Mouse (Mus musculus) lung, embryonic 16.5 days (tissue): ENCODE results near the gene Tap2. TPM values are rescaled to one million over a fixed set of nuclear protein-coding genes. Genes with fewer than 3 reads are reported as not detected.

Experiments
- ATAC-seq: fragments of 200-750 bp; cut with Nextera tagmentation; 2 replicates; pipeline ENCODE4 v1.8.0; 2017; ENCODE audit warnings: low read depth, mild to moderate bottlenecking, moderate library complexity
- H3K27ac ChIP-seq: fragments of 300-500 bp; sonication (generic); 2 replicates; pipeline ENCODE4 v1.5.1; 2014; ENCODE audit warnings: mild to moderate bottlenecking, control low read depth, low read length
- H3K27me3 ChIP-seq: fragments of 300-500 bp; sonication (generic); 2 replicates; pipeline ENCODE4 v1.6.1; 2014; ENCODE audit warnings: low read depth, low read length, mixed read lengths; ENCODE audit not compliant: control insufficient read depth, insufficient read depth
- H3K36me3 ChIP-seq: fragments of 300-500 bp; sonication (generic); 2 replicates; pipeline ENCODE4 v1.6.1; 2014; ENCODE audit warnings: low read length; ENCODE audit not compliant: control insufficient read depth, insufficient read depth
- H3K4me1 ChIP-seq: fragments of 300-500 bp; sonication (generic); replicated peaks from 2 replicates; pipeline ENCODE4 v1.6.1; 2014; ENCODE audit warnings: low read length, mixed read lengths; ENCODE audit not compliant: control insufficient read depth, insufficient read depth
- H3K4me2 ChIP-seq: fragments of 300-500 bp; sonication (generic); 2 replicates; pipeline ENCODE4 v1.6.1; 2014; ENCODE audit warnings: low read depth, low read length, control low read depth
- H3K4me3 ChIP-seq: fragments of 300-500 bp; sonication (generic); 2 replicates; pipeline ENCODE4 v1.5.1; 2014; ENCODE audit warnings: mild to moderate bottlenecking, low read length, control low read depth
- H3K9ac ChIP-seq: fragments of 300-500 bp; sonication (generic); 2 replicates; pipeline ENCODE4 v1.6.1; 2014; ENCODE audit warnings: low read length, control low read depth
- H3K9me3 ChIP-seq: fragments of 300-500 bp; sonication (generic); 2 replicates; pipeline ENCODE4 v1.6.1; 2016; ENCODE audit warnings: low read length; ENCODE audit not compliant: control insufficient read depth
- WGBS: fragments of 180-500 bp; shearing (Covaris S2); extraction: QIAGEN DNeasy Blood & Tissue Kit; methylation state at CpG from one replicate; pipeline ENCODE4 v1.1.7; 2014; 5-methylcytosine and 5-hydroxymethylcytosine counted together
- polyA plus RNA-seq: library from polyadenylated mRNA; unstranded; fragments of >200 nt; fragmentation: Nextera tagmentation; extraction: Ambion mirVana; gene quantifications from 2 replicates; pipeline ENCODE4 v1.2.1, GENCODE M21; 2015

Gene Tap2
- polyA plus RNA-seq, 1 experiment from 2014 or later = 12.2 TPM

DNA sequence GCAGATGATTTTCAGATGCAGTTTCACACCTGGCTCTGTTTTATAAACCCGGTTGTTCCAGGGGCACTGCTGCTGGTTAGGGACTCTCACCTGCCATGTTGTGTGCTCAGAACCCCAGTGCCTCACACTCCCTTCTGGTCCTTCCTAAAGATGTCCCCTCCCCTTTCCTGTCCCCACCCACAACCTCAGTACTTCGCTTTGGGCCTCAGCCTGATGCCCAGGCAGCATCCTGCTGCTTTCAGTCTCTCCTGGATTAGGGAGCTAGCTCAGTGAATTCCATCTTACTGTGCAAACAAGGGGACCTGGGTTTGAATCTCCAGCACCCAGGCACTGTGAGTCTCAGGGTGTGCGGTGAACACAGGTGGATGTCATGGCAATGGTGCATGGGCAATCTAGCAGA, 4.1 kb downstream of the Tap2 start:
- Histone ChIP-seq H3K9ac (no peak overlapping the region), H3K4me3 (no peak overlapping the region), H3K9me3 (peaks cover 6% of the 10 kb centered on the region), H3K27me3 (peaks cover 12% of the 10 kb centered on the region; the same call in 1 of the 2 replicates), H3K4me2 (no peak overlapping the region), H3K27ac (no peak overlapping the region), H3K4me1 (peaks cover 11% of the 10 kb centered on the region), H3K36me3 (no peaks in the 10 kb centered on the region)
- ATAC-seq = no peak
- 53% methylated on average over 3 of the region's 3 CpGs for WGBS

DNA sequence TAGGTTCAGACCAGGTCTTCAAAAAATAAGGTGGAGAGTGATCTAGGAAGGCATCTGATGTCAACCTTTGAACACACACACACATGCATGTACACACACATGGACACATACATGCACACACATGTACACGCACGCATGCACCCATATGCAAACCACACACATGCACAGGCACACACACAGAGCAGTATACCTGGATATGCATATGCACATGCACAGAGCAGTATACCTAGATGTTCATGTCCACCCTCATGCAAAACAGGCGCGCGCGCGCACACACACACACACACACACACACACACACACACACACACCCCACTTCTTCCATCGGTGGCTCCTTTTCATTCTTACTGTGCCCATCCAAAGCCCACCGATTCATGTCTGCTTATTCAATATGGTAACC, 4.5 kb downstream of the Tap2 start:
- H3K4me2 ChIP-seq = no peak overlapping the region
- no peak overlapping the region for H3K9ac ChIP-seq
- no peak overlapping the region for H3K4me3 ChIP-seq
- H3K4me1 ChIP-seq = peaks cover 11% of the 10 kb centered on the region
- H3K27ac ChIP-seq = no peak overlapping the region
- H3K9me3 ChIP-seq = peaks cover 6% of the 10 kb centered on the region
- no peak for ATAC-seq
- 92% methylated on average over 9 of the region's 9 CpGs for WGBS
- H3K27me3 ChIP-seq = peaks cover 14% of the 10 kb centered on the region
- no peaks in the 10 kb centered on the region for H3K36me3 ChIP-seq

DNA sequence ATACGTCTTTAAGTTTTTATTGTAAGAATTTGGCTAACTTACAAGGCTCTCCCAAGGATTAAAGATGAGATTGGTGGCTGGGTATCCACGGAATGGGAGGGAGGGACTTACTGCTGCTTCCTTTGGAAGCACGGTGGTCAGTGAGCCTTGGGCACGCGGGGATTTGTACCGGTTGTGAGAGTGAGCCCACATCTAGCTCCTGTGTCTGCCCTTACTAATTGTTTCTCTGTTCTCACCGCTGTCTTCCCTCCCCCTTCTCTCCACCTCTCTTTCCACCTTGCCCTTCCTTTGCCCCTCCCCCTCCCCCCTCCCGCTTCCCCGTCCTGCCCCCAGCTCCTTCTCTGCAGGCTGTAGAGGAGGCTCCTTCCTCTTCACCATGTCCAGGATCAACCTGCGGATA, 5.1 kb downstream of the Tap2 start:
- no peak overlapping the region for H3K27ac ChIP-seq
- H3K9ac ChIP-seq = no peak overlapping the region
- no peak for ATAC-seq
- peaks cover 19% of the 10 kb centered on the region for H3K27me3 ChIP-seq
- no peak overlapping the region for H3K4me2 ChIP-seq
- WGBS = 18% methylated on average over 9 of the region's 10 CpGs
- no peaks in the 10 kb centered on the region for H3K36me3 ChIP-seq
- H3K4me1 ChIP-seq = peaks cover 11% of the 10 kb centered on the region
- peaks cover 6% of the 10 kb centered on the region for H3K9me3 ChIP-seq
- no peak overlapping the region for H3K4me3 ChIP-seq

DNA sequence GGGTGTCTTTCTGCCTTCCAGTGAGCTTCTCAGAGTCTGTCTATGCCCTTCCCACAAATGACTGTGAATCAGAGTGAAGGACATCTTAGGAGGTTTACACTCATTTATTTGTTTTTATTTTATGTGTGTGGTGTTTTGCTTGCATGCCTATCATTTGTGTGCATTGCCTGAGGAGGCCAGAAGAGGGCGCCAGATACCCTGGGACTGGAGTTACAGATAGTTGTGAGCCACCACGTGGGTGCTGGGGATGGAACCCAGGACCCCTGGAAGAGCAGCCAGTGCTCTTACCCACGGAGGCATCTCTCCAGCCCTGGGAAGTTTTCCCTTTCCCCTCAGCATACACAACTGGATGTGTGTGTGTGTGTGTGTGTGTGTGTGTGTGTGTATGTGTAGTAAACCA, 6.4 kb downstream of the Tap2 start:
- peaks cover 11% of the 10 kb centered on the region for H3K4me1 ChIP-seq
- WGBS = 44% methylated on average over 3 of the region's 3 CpGs
- no peak overlapping the region for H3K9ac ChIP-seq
- no peaks in the 10 kb centered on the region for H3K36me3 ChIP-seq
- H3K9me3 ChIP-seq = peaks cover 6% of the 10 kb centered on the region
- no peak overlapping the region for H3K4me3 ChIP-seq
- no peak overlapping the region for H3K4me2 ChIP-seq
- no peak for ATAC-seq
- H3K27ac ChIP-seq = no peak overlapping the region
- peaks cover 29% of the 10 kb centered on the region for H3K27me3 ChIP-seq

DNA sequence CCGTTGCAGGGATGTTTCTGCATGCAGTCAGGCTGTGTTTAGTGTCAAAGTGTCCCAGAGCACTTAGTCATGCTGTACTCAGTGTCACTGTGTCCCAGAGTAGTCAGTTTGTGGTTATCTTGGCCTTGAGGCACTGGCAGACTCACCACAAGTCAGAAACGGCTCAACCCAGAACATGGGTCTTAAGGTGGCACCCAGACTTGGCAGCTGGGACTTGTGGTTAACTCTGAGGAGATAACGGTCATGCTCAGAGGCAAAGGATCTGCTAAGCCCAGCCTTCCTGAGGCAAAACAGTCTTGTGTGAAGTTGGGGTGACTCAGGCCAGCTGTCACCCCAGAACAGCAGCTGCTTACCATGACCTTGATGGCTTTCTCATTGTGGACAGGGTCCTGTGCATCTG, 7.3 kb downstream of the Tap2 start:
- Histone ChIP-seq H3K4me2 (no peak overlapping the region), H3K4me1 (peaks cover 2% of the 10 kb centered on the region), H3K27ac (no peak overlapping the region), H3K9me3 (peaks cover 6% of the 10 kb centered on the region), H3K36me3 (no peaks in the 10 kb centered on the region), H3K4me3 (no peak overlapping the region), H3K27me3 (peaks cover 29% of the 10 kb centered on the region), H3K9ac (no peak overlapping the region)
- 60% methylated on average over 3 of the region's 3 CpGs for WGBS
- no peak for ATAC-seq

DNA sequence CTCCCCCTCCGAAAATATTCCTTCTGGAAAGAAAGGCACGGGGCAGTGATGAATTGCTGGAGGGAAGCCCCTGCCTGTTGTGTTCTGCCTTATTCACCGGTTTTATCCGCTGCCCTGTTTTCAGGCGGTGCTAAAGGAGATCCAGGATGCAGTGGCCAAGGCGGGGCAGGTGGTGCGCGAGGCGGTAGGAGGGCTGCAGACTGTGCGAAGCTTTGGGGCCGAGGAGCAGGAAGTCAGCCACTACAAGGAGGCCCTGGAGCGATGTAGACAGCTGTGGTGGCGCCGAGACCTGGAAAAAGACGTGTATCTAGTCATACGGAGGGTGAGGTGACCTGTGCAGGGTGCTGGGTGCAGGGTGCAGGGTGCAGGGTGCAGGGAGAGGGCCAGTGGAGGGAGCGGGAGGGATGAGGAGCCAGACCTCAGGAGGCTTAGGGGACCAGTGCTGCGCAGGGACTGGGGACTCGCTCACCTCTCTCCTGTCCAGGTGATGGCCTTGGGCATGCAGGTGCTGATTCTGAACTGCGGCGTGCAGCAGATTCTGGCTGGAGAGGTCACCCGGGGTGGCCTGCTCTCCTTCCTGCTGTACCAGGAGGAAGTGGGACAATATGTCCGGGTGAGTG, 8.5 kb downstream of the Tap2 start:
- no peak overlapping the region for H3K4me2 ChIP-seq
- no peak overlapping the region for H3K9ac ChIP-seq
- no peaks in the 10 kb centered on the region for H3K36me3 ChIP-seq
- H3K9me3 ChIP-seq = peaks cover 6% of the 10 kb centered on the region
- H3K4me3 ChIP-seq = no peak overlapping the region
- 17% methylated on average over 23 of the region's 23 CpGs for WGBS
- H3K27me3 ChIP-seq = peaks cover 29% of the 10 kb centered on the region
- ATAC-seq = no peak
- no peak overlapping the region for H3K27ac ChIP-seq
- H3K4me1 ChIP-seq = no peaks in the 10 kb centered on the region

DNA sequence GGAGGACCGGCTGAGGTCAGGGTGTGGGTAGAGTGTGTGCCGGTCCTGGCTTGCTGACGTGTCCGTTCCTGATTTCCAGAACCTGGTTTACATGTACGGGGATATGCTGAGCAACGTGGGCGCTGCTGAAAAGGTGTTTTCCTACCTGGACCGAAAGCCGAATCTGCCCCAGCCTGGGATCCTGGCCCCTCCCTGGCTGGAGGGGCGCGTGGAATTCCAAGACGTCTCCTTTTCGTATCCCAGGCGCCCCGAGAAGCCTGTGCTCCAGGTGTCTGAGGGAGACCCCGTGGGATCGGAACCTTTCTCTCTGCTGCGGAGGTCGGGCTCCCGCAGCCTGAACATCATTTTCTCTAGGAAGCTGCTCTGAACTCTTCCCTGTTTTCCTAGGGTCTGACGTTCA, 10.6 kb downstream of the Tap2 start:
- H3K9me3 ChIP-seq = peaks cover 6% of the 10 kb centered on the region
- no peaks in the 10 kb centered on the region for H3K4me1 ChIP-seq
- H3K27ac ChIP-seq = no peak overlapping the region
- 49% methylated on average over 21 of the region's 21 CpGs for WGBS
- H3K27me3 ChIP-seq = peaks cover 29% of the 10 kb centered on the region
- H3K4me3 ChIP-seq = no peak overlapping the region
- H3K4me2 ChIP-seq = no peak overlapping the region
- H3K36me3 ChIP-seq = no peaks in the 10 kb centered on the region
- no peak for ATAC-seq
- no peak overlapping the region for H3K9ac ChIP-seq

DNA sequence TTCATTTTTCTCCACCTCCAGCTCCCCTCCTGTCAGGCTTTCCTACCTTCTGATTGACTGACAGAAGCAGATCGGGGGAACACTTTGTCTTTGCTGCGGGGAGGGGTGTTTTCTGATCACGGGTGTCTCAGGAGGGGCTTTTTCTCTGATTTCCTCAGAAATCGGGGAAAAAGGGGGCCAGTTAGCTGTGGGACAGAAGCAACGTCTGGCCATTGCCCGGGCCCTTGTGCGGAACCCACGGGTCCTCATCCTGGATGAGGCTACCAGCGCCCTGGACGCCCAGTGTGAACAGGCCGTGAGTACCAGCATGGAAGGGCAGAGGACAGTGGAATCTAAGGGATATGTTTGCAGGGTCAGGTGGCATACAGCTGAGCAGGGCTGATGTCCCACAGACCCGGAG, 11.8 kb downstream of the Tap2 start:
- Histone ChIP-seq H3K36me3 (no peaks in the 10 kb centered on the region), H3K4me3 (no peak overlapping the region), H3K4me1 (no peaks in the 10 kb centered on the region), H3K4me2 (no peak overlapping the region), H3K27me3 (peaks cover 29% of the 10 kb centered on the region), H3K9ac (no peak overlapping the region), H3K27ac (no peak overlapping the region), H3K9me3 (no peaks in the 10 kb centered on the region)
- ATAC-seq = no peak
- 83% methylated on average over 12 of the region's 12 CpGs for WGBS

DNA sequence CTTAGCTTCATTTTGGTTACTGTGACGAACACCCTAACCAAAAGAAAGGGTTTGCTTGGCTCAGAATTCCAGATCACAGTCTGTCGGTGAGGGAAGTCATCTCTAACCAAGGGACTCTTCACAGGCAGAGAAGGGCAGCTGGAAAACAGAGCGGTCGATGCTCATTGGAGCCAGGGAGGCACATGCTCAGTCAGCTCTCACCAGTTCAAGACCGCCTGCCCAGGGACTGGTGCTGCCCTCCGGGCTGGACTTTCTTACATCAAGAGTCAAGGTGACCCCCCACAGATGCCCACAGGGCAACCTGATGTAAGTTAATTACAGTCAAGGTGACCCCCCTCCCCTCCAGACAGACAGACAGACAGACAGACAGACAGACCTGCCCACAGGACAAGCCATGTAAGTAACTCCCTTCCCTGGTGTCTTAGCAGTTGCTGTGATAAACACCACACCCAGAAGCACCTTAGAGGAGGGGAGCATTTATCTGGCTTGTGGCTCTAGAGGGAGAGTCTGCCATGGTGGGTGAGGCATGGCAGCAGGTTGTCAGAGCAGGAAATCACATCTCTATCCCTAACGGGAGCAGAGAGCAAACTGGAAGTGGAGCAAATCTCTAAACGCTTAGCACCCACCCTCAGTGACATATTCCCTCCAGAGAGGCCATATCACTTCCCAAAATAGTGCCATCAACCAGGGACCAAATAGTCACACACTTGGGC, 14.0 kb downstream of the Tap2 start:
- Histone ChIP-seq H3K4me3 (no peak overlapping the region), H3K4me2 (no peak overlapping the region), H3K36me3 (no peaks in the 10 kb centered on the region), H3K9ac (no peak overlapping the region), H3K4me1 (no peaks in the 10 kb centered on the region), H3K9me3 (no peaks in the 10 kb centered on the region), H3K27me3 (peaks cover 17% of the 10 kb centered on the region), H3K27ac (no peak overlapping the region)
- no peak for ATAC-seq
- 78% methylated on average over 8 of the region's 8 CpGs for WGBS
